Mouse (Mus musculus): ENCODE measurements around the gene Syne2. TPM values are rescaled to one million over a fixed set of nuclear protein-coding genes. Genes with fewer than 3 reads are reported as not detected.
A peak's percentile ranks its signal among the peaks of the same experiment; 100 is the strongest.

Gene Syne2
- polyA plus RNA-seq, 1 experiment from 2014 or later = 67.6 TPM

DNA sequence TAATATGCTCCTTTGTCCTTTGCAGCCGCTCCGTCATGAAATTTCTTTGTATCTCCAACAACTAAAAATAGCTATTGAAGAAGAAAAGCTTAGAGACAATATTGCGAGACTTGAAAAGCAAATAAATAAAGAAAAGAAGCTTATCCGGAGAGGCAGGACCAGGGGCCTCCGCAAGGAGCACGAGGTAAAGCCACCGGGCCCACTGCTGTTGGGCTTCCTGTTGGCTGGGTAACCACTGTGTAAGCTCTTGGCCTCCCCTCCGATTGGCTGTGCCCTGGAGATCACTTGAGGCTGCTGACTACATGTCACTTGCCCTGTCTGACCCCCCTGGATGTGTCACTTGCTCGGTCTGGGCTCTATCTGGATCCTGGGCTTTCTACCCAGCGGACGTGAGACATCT, 105.0 kb downstream of the Syne2 start:
- 67% methylated on average over 11 of the region's 11 CpGs for WGBS
- no peaks in the 10 kb centered on the region for H3K27me3 ChIP-seq (ENCODE audit: insufficient read depth, poor library complexity, severe bottlenecking)
- H3K4me1 ChIP-seq = peaks cover 5% of the 10 kb centered on the region; the same call in 1 of the 2 replicates
- DNase-seq (ENCODE audit: low spot score) = peak; percentile 79
- H3K36me3 ChIP-seq = peaks cover 76% of the 10 kb centered on the region
- no peak overlapping the region for H3K4me3 ChIP-seq
- no peak overlapping the region for H3K27ac ChIP-seq
- H3K9me3 ChIP-seq = no peaks in the 10 kb centered on the region

DNA sequence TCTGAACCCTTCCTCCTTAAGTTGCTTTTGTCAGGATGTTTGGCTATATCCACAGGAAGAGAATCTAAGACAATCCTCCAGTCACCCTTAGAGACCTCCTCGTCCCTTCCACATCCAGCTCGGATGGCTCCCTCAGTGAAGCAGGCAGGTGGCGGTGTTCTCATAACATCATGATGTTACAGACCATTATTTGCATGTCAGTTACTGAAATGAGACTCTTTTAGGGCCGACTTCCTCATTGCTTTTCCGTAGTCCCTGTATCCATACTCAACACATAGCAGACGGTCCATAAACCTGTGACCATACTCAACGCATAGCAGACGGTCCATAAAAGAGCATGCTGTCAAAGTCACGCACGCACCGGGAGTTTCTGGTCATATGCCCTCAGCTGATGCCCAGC, 106.9 kb downstream of the Syne2 start:
- Histone ChIP-seq H3K27me3 (ENCODE audit: insufficient read depth, poor library complexity, severe bottlenecking) (no peaks in the 10 kb centered on the region), H3K27ac (no peak overlapping the region), H3K4me1 (peaks cover 5% of the 10 kb centered on the region; the same call in 1 of the 2 replicates), H3K9me3 (no peaks in the 10 kb centered on the region), H3K4me3 (no peak overlapping the region), H3K36me3 (peaks cover 83% of the 10 kb centered on the region)
- WGBS = 89% methylated on average over 11 of the region's 11 CpGs
- no peak for DNase-seq (ENCODE audit: low spot score)

DNA sequence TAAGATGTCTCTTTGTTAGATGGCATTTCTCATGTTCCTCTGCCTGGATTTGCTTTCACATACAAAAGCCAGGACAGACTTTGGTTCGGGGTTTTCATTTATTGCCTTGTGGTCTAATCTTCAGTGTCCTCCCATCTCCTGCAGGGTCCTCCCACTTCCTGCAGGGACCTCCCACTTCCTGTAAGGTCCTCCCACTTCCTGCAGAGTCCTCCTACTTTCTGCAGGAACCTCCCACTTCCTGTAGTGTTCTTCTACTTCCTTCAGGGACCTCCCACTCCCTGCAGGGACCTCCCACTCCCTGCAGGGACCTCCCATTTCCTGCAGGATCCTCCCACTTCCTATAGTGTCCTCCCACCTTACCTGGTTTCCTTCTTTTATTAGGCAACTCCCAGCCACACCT, 109.7 kb downstream of the Syne2 start:
- WGBS = 77% methylated on average over 1 of the region's 1 CpGs
- H3K36me3 ChIP-seq = peaks cover 90% of the 10 kb centered on the region
- no peak for DNase-seq (ENCODE audit: low spot score)
- H3K4me3 ChIP-seq = no peak overlapping the region
- H3K9me3 ChIP-seq = no peaks in the 10 kb centered on the region
- H3K4me1 ChIP-seq = peaks cover 5% of the 10 kb centered on the region; the same call in 1 of the 2 replicates
- no peak overlapping the region for H3K27ac ChIP-seq
- H3K27me3 ChIP-seq (ENCODE audit: insufficient read depth, poor library complexity, severe bottlenecking) = no peaks in the 10 kb centered on the region

DNA sequence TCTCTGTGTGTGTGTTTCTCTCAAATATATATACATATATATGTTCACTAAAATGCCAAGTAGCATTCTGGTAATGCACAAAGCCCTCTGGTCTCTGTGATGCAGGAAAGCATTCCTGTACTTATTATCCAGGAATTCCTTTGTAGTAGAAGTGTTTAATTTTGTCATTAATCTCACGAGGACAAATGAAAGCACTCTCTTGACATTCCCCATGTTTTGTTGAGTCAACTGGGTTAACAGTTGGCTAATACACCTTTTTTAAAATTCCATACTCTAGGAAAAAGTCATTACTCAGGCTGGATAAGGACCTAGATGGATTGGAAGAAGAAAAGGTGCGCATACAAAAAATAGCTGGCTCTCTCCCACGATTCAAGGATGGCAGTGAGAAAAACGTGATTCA, 115.6 kb downstream of the Syne2 start:
- DNase-seq (ENCODE audit: low spot score) = no peak
- WGBS = 85% methylated on average over 4 of the region's 4 CpGs
- no peaks in the 10 kb centered on the region for H3K4me1 ChIP-seq
- H3K36me3 ChIP-seq = peaks cover 78% of the 10 kb centered on the region
- no peak overlapping the region for H3K27ac ChIP-seq
- H3K4me3 ChIP-seq = no peak overlapping the region
- no peaks in the 10 kb centered on the region for H3K27me3 ChIP-seq (ENCODE audit: insufficient read depth, poor library complexity, severe bottlenecking)
- no peaks in the 10 kb centered on the region for H3K9me3 ChIP-seq

DNA sequence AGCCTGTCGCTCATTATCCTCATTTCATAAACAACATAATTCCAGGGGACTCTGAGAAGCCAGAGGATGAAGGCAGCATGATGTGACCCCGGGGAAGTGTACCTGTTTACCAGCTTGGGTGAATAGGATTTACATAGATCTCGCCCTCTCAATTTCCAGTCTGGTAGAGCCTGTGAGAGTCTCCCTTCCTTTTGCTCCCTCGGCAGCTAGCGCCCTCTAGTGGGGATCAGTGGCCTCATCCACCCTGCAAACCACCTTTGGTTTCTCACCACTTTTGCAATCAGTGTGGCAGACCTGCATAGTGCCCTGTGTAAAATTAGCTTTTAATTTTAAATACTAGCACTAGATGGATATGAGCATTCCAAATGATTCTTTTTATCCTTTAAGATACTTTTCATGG, 133.4 kb downstream of the Syne2 start:
- no peak overlapping the region for H3K27ac ChIP-seq
- DNase-seq (ENCODE audit: low spot score) = no peak
- 53% methylated on average over 5 of the region's 5 CpGs for WGBS
- H3K27me3 ChIP-seq (ENCODE audit: insufficient read depth, poor library complexity, severe bottlenecking) = no peaks in the 10 kb centered on the region
- H3K4me1 ChIP-seq = no peaks in the 10 kb centered on the region
- H3K9me3 ChIP-seq = no peaks in the 10 kb centered on the region
- peaks cover 77% of the 10 kb centered on the region for H3K36me3 ChIP-seq
- H3K4me3 ChIP-seq = no peak overlapping the region

DNA sequence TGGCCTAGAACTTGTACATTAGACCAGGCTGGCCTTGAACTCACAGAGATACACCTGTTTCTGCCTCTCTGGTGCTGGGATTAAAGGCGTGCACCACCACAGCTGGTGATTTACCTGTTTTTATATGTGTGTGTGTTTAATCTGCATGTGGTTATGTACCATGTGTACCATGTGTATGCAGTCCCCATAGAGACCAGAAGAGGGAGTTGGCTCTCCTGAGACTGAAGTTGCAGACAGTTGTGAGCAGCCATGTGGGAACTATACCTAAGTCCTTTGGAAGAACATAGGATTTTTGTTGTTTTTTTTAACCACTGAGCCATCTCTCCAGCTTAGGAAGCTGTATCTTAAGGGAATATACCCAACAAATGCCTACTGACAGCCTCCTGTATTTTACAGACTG, 134.1 kb downstream of the Syne2 start:
- Histone ChIP-seq H3K4me1 (no peaks in the 10 kb centered on the region), H3K9me3 (no peaks in the 10 kb centered on the region), H3K4me3 (no peak overlapping the region), H3K36me3 (peaks cover 77% of the 10 kb centered on the region), H3K27ac (no peak overlapping the region), H3K27me3 (ENCODE audit: insufficient read depth, poor library complexity, severe bottlenecking) (no peaks in the 10 kb centered on the region)
- no peak for DNase-seq (ENCODE audit: low spot score)
- 90% methylated on average over 1 of the region's 1 CpGs for WGBS

DNA sequence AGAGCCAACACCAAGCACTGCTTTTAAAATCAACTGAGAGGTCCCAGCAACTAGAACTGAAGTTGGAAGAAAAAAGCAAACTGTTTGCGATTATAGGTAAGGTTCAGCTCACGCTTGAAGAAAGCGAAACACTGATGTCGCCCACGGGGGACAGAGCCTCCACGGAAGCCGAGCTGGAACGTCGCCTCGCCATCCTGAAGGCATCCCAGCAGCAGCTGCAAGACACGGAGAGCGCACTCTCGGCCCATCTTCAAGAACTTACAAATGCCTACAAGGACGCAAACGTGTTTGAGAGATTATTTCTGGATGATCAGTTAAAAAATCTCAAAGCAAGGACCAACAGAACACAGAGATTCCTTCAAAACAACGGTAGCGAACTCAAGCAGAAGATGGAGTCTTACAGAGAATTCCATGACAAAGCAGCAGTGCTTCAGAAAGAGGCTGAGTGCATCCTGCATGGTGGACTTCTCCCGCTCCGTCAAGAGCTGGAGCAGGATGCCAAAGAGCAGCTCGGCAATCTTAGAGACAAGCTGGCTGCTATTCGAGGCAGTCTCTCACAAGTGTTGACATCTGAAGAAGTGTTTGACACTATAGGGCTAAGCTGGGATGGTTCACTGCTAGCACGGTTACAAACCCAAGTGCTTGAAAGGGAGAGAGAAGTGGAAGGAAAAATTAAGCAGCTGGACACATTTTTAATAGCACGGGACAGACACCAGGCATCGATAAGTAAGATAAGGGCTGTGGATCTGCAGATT, 148.7 kb downstream of the Syne2 start:
- 75% methylated on average over 24 of the region's 24 CpGs for WGBS
- H3K36me3 ChIP-seq = peaks cover 73% of the 10 kb centered on the region
- DNase-seq (ENCODE audit: low spot score) = no peak

DNA sequence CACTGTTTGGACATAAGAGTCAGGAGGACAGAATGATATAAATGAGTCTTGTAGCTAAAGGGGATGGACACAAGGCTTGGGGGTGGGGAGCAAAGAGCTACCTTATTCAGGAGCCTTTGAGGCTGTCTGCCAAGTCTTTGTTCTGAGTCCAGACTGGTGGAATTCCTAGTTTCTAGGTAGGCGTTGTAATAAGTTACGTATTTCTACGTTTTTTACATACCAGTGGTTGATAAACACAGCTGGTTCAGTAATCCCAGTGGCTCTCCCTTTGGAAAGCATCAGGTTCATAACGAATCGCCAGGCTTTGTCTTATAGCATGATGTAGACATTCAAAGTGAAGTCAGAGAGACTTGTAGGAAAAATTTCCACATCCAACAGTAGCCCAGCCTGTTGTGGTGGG, 161.1 kb downstream of the Syne2 start:
- peaks cover 72% of the 10 kb centered on the region for H3K36me3 ChIP-seq
- peaks cover 13% of the 10 kb centered on the region for H3K4me1 ChIP-seq
- no peaks in the 10 kb centered on the region for H3K27me3 ChIP-seq (ENCODE audit: insufficient read depth, poor library complexity, severe bottlenecking)
- 92% methylated on average over 5 of the region's 5 CpGs for WGBS
- H3K27ac ChIP-seq = no peak overlapping the region
- H3K9me3 ChIP-seq = no peaks in the 10 kb centered on the region
- no peak overlapping the region for H3K4me3 ChIP-seq
- DNase-seq (ENCODE audit: low spot score) = no peak

More for the DNA sequence above, 148.7 kb downstream of the Syne2 start:
- Histone ChIP-seq H3K9me3 (no peaks in the 10 kb centered on the region), H3K4me1 (peaks cover 4% of the 10 kb centered on the region; the same call in 1 of the 2 replicates), H3K27me3 (ENCODE audit: insufficient read depth, poor library complexity, severe bottlenecking) (no peaks in the 10 kb centered on the region), H3K4me3 (no peak overlapping the region), H3K27ac (no peak overlapping the region)

DNA sequence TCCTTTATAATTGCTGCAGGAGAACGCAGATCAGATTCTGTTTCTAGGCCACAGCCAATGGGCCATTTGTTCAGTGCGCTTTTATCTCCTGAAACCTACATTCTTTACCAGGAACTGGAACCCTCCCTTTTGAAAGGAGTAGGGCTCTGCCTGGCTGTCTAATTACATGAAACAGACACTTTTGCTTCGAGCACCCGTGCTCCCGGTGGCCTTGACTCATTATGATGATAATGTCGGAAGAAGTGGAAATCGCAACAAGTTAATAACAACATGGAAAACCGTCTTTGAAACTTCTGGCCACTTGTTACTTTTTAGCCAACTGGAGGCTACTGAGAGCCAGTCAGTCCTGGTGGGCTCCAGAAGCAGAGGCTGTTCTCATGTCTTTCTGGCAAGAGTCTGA, 165.4 kb downstream of the Syne2 start:
- peaks cover 56% of the 10 kb centered on the region for H3K36me3 ChIP-seq
- no peak for DNase-seq (ENCODE audit: low spot score)
- H3K4me1 ChIP-seq = peaks cover 13% of the 10 kb centered on the region
- H3K27me3 ChIP-seq (ENCODE audit: insufficient read depth, poor library complexity, severe bottlenecking) = no peaks in the 10 kb centered on the region
- 0 out of 2 replicates have a peak overlapping the region, but pooled peaks have one; percentile 36 for H3K27ac ChIP-seq
- WGBS = 44% methylated on average over 8 of the region's 8 CpGs
- H3K4me3 ChIP-seq = no peak overlapping the region
- no peaks in the 10 kb centered on the region for H3K9me3 ChIP-seq

DNA sequence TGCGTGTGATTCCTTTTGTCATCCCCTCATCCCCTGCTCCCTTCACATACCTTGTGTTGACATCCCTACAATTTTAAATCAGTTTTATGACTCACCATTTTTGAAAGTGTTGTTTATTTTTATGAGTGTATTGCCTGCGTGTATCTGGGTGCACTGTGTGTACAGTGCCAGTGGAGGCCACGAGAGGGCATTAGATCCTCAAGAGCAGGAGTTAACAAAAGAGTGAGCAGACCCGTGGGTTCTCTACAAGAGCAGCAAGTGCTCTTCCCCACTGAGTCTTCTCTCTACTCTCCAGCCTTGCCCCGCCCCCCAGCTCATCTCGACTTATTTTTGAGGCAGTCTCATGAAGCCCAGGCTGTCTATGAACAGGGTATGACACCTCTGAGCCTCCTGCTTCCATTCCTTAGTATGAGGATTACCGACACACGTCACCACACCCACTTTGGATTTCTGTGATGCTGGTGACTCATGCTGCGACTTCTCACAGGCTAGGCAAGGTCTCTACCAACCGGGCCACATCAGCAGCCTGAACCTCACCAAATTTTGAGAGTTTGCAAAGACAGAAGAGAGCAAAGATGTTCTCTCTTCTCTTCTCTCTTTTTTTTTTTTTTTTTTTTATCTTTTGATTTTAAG, 174.4 kb downstream of the Syne2 start:
- Histone ChIP-seq H3K9me3 (no peaks in the 10 kb centered on the region), H3K27me3 (ENCODE audit: insufficient read depth, poor library complexity, severe bottlenecking) (no peaks in the 10 kb centered on the region), H3K36me3 (peaks cover 84% of the 10 kb centered on the region), H3K27ac (no peak overlapping the region), H3K4me1 (no peaks in the 10 kb centered on the region), H3K4me3 (no peak overlapping the region)
- DNase-seq (ENCODE audit: low spot score) = no peak
- WGBS = 78% methylated on average over 10 of the region's 10 CpGs

DNA sequence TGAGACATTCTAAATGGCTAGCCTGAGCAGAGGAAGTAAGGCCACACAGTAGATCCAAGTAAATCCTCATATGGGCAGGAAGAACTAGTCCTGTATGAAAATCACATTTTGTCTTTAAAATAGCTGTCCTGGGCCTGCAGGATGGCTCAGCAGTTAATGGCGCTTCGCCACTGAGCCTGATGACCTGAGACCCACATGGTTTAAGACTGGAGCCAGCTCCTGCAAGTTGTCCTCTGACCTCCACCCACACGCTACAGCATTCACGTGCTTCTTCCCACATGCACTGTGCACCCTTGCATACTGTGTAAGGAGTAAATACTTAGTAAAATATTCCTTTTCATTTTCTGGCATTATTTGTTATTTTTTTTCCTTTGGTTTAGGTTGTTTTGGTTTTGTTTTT, 175.0 kb downstream of the Syne2 start:
- DNase-seq (ENCODE audit: low spot score) = no peak
- no peaks in the 10 kb centered on the region for H3K4me1 ChIP-seq
- no peak overlapping the region for H3K4me3 ChIP-seq
- H3K36me3 ChIP-seq = peaks cover 84% of the 10 kb centered on the region
- no peaks in the 10 kb centered on the region for H3K27me3 ChIP-seq (ENCODE audit: insufficient read depth, poor library complexity, severe bottlenecking)
- no peak overlapping the region for H3K27ac ChIP-seq
- 91% methylated on average over 4 of the region's 4 CpGs for WGBS
- H3K9me3 ChIP-seq = no peaks in the 10 kb centered on the region

DNA sequence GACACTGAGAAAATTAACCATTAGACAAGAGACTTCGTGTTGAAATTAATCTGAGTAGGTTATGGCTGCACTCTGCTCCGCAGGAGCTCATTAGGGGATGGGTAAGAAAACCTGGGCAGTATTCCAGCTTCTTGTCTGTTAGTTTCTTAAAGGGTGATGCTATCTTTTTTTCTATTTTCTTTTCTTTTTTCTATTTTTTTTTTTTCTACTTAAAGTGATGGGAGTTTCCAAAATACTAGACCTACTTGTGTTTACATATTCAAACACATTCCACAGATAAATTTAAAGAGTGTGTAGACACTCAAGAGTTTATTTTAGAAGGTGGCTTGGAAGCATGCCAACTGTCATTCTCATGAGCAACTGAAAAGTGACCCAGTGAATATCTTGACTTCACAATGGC, 177.2 kb downstream of the Syne2 start:
- no peak overlapping the region for H3K4me3 ChIP-seq
- H3K9me3 ChIP-seq = no peaks in the 10 kb centered on the region
- H3K36me3 ChIP-seq = peaks cover 80% of the 10 kb centered on the region
- H3K27me3 ChIP-seq (ENCODE audit: insufficient read depth, poor library complexity, severe bottlenecking) = no peaks in the 10 kb centered on the region
- no peak overlapping the region for H3K27ac ChIP-seq
- no peaks in the 10 kb centered on the region for H3K4me1 ChIP-seq
- WGBS = 50% methylated on average over 2 of the region's 2 CpGs
- no peak for DNase-seq (ENCODE audit: low spot score)

DNA sequence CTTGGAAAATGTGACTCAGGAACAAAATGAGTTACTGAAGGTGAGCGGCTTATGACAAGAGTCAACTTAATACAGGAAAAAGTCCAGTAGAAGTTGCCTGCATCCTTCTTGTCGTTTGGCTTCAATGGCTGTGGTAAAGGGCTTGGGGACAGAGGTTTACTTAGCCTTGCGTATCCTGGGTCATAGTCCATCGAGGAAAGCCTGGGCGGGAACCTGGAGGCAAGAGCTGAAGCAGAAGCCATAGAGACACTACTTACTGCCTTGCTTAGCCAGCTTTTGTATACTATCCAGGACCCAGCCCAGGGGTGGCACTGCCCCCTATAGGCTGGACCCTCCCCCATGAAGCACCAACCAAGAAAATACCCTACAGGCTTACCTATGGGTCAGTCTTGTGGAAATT, 179.6 kb downstream of the Syne2 start:
- no peak for DNase-seq (ENCODE audit: low spot score)
- H3K27me3 ChIP-seq (ENCODE audit: insufficient read depth, poor library complexity, severe bottlenecking) = no peaks in the 10 kb centered on the region
- no peak overlapping the region for H3K4me3 ChIP-seq
- H3K27ac ChIP-seq = no peak overlapping the region
- H3K4me1 ChIP-seq = no peaks in the 10 kb centered on the region
- peaks cover 78% of the 10 kb centered on the region for H3K36me3 ChIP-seq
- no peaks in the 10 kb centered on the region for H3K9me3 ChIP-seq
- WGBS = 87% methylated on average over 5 of the region's 5 CpGs
